Mouse (Mus musculus): ENCODE measurements around the gene Suds3. TPM values are rescaled to one million over a fixed set of nuclear protein-coding genes. Genes with fewer than 3 reads are reported as not detected.

Gene Suds3
- polyA plus RNA-seq, 1 experiment: 45.1 TPM

DNA sequence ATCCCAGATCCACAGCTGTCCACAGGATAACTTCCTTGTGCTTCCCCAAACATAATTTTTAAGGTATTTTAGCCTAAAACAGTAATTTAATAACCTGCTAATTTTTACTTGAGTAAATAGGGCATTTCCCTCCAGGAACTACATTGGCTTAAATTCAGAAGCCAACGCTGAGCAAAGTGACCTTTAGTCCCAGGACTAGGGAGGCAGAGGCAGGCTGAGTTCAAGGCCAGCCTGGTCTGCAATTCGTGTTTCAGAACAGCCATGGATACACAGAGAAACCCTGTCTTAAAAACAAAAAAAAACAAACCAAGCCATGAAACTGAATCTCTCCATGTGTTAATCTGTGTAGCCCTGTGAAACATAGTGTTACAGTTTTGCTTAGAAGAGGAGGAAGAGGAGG is 747 bp upstream of the Suds3 start:
- 76% methylated on average over 2 of the region's 2 CpGs for WGBS
- Histone ChIP-seq H3K36me3 (ENCODE audit: control insufficient read depth, insufficient read depth, low read length) (peaks cover under 1% of the 10 kb centered on the region; the same call in 1 of the 2 replicates), H3K4me3 (ENCODE audit: extremely low read depth, insufficient read depth, insufficient read length) (no peak overlapping the region), H3K27me3 (ENCODE audit: control insufficient read depth, insufficient read depth, low read length) (no peaks in the 10 kb centered on the region; the same call in 1 of the 2 replicates), H3K4me1 (ENCODE audit: control insufficient read depth, insufficient read depth, insufficient read length) (no peaks in the 10 kb centered on the region; the same call in 1 of the 2 replicates), H3K27ac (ENCODE audit: insufficient read depth, low read length) (no peak overlapping the region)
- no peak for TF ChIP-seq CTCF (IDR thresholded peaks at IDR 0.05; ENCODE audit: extremely low read depth, insufficient read depth, insufficient read length, insufficient replicate concordance)
- no peak for TF ChIP-seq POLR2A (IDR thresholded peaks at IDR 0.05; ENCODE audit: low read depth, low read length)
- no peak for DNase-seq (ENCODE audit: low read depth in 1 of 2, low spot score in 2 of 2)

DNA sequence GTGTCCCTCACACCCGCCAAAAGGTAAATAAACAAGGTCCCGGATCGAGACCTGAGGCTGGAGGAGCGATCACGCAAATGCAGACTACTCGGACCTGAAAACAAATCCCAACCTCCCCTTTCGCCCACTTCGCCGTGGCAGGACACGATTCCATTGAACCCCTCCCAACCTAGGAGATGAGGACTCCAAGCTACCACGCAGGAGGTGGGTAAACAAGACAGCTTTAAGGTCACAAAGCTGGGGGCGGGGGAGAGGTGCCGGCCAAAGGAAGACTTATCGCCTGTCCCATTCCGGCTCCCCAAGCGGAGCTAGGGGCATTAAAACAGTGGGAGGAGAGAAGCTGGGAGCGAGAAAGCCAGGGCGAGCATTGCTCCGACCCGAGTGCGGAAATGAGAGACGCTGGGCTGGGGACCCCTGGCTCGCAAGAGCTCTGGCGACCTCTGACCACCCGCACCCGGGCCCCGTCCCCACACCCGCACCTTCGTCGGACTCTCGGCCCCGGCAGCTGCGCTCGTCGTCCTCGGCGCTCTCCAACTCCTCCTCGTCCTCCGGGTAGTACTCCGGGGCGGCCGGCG is 633 bp downstream of the Suds3 start:
- 1% methylated on average over 41 of the region's 43 CpGs for WGBS
- peak overlapping the region; percentile 68 for H3K27ac ChIP-seq (ENCODE audit: insufficient read depth, low read length)
- TF ChIP-seq CTCF (IDR thresholded peaks at IDR 0.05; ENCODE audit: extremely low read depth, insufficient read depth, insufficient read length, insufficient replicate concordance) (no peak), POLR2A (IDR thresholded peaks at IDR 0.05; ENCODE audit: low read depth, low read length) (no peak)
- peaks cover 4% of the 10 kb centered on the region for H3K36me3 ChIP-seq (ENCODE audit: control insufficient read depth, insufficient read depth, low read length)
- peak in 1 of 2 experiments; percentile 33 for DNase-seq (ENCODE audit: low read depth in 1 of 2, low spot score in 2 of 2)
- peak overlapping the region; percentile 81 for H3K4me3 ChIP-seq (ENCODE audit: extremely low read depth, insufficient read depth, insufficient read length)
- no peaks in the 10 kb centered on the region for H3K27me3 ChIP-seq (ENCODE audit: control insufficient read depth, insufficient read depth, low read length)
- no peaks in the 10 kb centered on the region; the same call in 1 of the 2 replicates for H3K4me1 ChIP-seq (ENCODE audit: control insufficient read depth, insufficient read depth, insufficient read length)

DNA sequence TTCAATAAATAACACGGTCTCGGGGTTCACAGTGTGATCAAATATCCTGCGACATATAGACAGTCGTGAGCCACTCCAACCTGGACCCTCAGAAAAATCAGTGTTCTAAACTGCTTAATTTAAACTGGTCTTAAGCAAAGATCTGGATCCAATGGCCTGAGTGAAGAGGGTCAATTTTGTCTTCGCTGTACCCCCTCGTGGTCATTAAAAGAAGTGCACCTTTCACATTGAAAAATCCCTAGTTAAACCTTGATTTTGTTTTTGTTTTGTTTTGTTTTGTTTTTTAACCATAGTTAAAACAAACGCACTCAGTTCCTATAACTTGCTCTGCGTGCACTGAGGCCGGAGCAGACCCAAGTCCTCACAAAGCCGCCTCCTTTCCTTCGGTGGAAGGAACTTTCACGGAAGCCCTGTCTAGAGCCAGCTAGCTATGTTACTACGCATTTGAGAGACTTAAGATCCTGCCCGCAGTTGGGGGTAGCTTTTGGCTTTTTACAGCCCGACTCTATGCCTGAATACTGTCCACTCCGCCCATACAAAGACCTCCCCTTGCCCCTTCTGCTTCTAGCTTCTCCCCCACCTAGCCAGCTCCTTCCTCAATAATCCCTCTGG is 1.2 kb downstream of the Suds3 start:
- DNase-seq (ENCODE audit: low read depth in 1 of 2, low spot score in 2 of 2): no peak
- no peak for TF ChIP-seq CTCF (IDR thresholded peaks at IDR 0.05; ENCODE audit: extremely low read depth, insufficient read depth, insufficient read length, insufficient replicate concordance)
- no peaks in the 10 kb centered on the region; the same call in 1 of the 2 replicates for H3K4me1 ChIP-seq (ENCODE audit: control insufficient read depth, insufficient read depth, insufficient read length)
- H3K27me3 ChIP-seq (ENCODE audit: control insufficient read depth, insufficient read depth, low read length): no peaks in the 10 kb centered on the region
- peak overlapping the region; percentile 81 for H3K4me3 ChIP-seq (ENCODE audit: extremely low read depth, insufficient read depth, insufficient read length)
- H3K27ac ChIP-seq (ENCODE audit: insufficient read depth, low read length): peak overlapping the region; percentile 68
- 8% methylated on average over 16 of the region's 16 CpGs for WGBS
- H3K36me3 ChIP-seq (ENCODE audit: control insufficient read depth, insufficient read depth, low read length): peaks cover 5% of the 10 kb centered on the region

DNA sequence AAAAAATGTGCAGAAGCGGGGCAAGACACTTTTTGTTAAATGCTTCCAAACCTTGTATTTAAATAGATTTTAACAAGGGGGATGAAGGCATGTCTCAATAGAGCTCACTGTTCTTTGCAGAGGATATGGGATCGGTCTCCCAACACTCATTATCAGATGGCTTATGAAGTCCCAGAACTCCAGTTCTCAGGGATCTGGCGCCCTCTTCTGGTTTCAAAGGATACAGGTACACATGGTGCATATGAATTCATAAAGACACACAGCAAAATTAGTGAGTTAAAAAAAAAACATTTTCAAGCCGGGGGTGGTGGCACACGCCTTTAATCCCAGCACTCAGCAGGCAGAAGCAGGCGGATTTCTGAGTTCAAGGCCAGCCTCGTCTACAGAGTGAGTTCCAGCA is 2.6 kb downstream of the Suds3 start:
- WGBS: 93% methylated on average over 7 of the region's 7 CpGs
- DNase-seq (ENCODE audit: low read depth in 1 of 2, low spot score in 2 of 2): no peak
- TF ChIP-seq CTCF (IDR thresholded peaks at IDR 0.05; ENCODE audit: extremely low read depth, insufficient read depth, insufficient read length, insufficient replicate concordance) (no peak), POLR2A (IDR thresholded peaks at IDR 0.05; ENCODE audit: low read depth, low read length) (no peak)
- no peak overlapping the region for H3K27ac ChIP-seq (ENCODE audit: insufficient read depth, low read length)
- peaks cover 12% of the 10 kb centered on the region for H3K36me3 ChIP-seq (ENCODE audit: control insufficient read depth, insufficient read depth, low read length)
- no peaks in the 10 kb centered on the region for H3K27me3 ChIP-seq (ENCODE audit: control insufficient read depth, insufficient read depth, low read length)
- H3K4me3 ChIP-seq (ENCODE audit: extremely low read depth, insufficient read depth, insufficient read length): no peak overlapping the region
- H3K4me1 ChIP-seq (ENCODE audit: control insufficient read depth, insufficient read depth, insufficient read length): no peaks in the 10 kb centered on the region

DNA sequence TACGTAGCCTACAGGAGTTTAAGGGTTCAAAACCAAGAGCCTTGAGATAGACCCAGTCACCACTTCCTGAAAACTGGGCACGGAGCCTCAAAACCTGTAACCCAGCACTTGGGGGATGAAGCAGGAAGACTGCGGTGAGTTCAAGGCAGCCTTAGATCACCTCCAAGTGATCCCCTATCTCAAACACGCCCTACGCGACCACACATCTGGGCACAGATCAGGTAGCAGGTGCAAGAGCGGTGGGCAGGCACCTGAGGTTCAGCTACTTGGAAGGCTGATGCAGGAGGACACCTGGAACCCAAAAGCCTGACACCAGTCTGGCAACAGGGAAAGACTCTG is 4.2 kb downstream of the Suds3 start:
- Histone ChIP-seq H3K27me3 (ENCODE audit: control insufficient read depth, insufficient read depth, low read length) (no peaks in the 10 kb centered on the region), H3K4me3 (ENCODE audit: extremely low read depth, insufficient read depth, insufficient read length) (no peak overlapping the region), H3K4me1 (ENCODE audit: control insufficient read depth, insufficient read depth, insufficient read length) (no peaks in the 10 kb centered on the region), H3K36me3 (ENCODE audit: control insufficient read depth, insufficient read depth, low read length) (peaks cover 20% of the 10 kb centered on the region), H3K27ac (ENCODE audit: insufficient read depth, low read length) (no peak overlapping the region)
- WGBS: 77% methylated on average over 7 of the region's 7 CpGs
- no peak for DNase-seq (ENCODE audit: low read depth in 1 of 2, low spot score in 2 of 2)
- TF ChIP-seq CTCF (IDR thresholded peaks at IDR 0.05; ENCODE audit: extremely low read depth, insufficient read depth, insufficient read length, insufficient replicate concordance) (no peak), POLR2A (IDR thresholded peaks at IDR 0.05; ENCODE audit: low read depth, low read length) (no peak)

DNA sequence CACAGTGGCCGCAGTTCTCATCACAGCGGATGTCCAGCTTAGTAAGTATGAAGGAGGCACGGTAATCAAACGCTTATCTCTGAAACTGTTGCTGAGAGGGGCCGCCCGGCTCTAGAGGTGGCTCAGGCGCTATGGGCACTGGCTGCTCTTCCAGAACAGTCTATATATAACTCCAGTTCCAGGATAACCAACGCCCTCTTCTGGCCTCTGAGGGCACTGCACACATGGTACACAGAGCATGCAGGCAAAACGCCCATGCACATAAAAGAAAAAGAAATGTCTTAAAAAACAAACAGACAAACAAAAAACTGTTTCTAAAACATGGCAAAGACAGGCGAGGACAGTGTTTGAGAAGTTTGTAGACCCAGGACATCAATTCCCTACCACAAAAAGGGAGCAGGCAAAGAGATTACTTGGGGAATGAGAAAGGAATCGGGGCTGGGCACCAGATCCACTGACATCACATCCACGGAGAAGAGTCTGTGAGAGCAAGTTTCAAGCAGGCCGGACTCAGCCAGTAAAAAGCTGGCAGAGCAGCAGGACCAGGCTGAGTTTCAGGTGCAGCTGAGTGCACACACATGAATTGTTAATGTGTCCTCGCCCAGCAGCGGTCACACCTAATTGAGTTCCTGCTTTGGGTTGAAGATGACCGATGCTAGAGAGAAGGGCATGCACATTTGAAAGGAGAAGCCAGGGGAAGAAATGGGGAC is 4.7 kb downstream of the Suds3 start:
- WGBS: 93% methylated on average over 16 of the region's 16 CpGs
- no peak overlapping the region for H3K27ac ChIP-seq (ENCODE audit: insufficient read depth, low read length)
- H3K4me3 ChIP-seq (ENCODE audit: extremely low read depth, insufficient read depth, insufficient read length): no peak overlapping the region
- peaks cover 24% of the 10 kb centered on the region for H3K36me3 ChIP-seq (ENCODE audit: control insufficient read depth, insufficient read depth, low read length)
- no peaks in the 10 kb centered on the region for H3K27me3 ChIP-seq (ENCODE audit: control insufficient read depth, insufficient read depth, low read length)
- no peaks in the 10 kb centered on the region for H3K4me1 ChIP-seq (ENCODE audit: control insufficient read depth, insufficient read depth, insufficient read length)
- TF ChIP-seq POLR2A (IDR thresholded peaks at IDR 0.05; ENCODE audit: low read depth, low read length) (no peak), CTCF (IDR thresholded peaks at IDR 0.05; ENCODE audit: extremely low read depth, insufficient read depth, insufficient read length, insufficient replicate concordance) (no peak)
- DNase-seq (ENCODE audit: low read depth in 1 of 2, low spot score in 2 of 2): no peak

DNA sequence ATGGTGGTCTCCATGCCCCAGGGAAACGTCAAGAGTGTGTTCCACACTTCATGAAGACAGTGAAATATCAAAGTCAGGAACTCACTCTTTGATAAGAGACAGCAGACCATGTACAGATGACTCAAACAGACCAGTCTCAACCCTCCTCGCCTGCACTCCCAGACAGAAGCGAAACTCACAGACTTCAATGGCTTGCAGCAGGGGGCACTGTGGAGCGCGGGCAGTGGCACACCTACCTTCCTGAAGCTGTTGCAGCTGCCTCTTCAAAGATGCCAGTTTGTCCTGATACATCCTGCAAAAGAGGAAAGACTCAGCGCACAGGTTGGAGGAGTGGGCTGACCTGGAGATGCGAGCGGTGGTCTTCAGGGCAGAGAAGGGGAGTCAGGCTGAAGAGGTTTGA is 6.4 kb downstream of the Suds3 start:
- no peak overlapping the region for H3K27ac ChIP-seq (ENCODE audit: insufficient read depth, low read length)
- TF ChIP-seq POLR2A (IDR thresholded peaks at IDR 0.05; ENCODE audit: low read depth, low read length) (no peak), CTCF (IDR thresholded peaks at IDR 0.05; ENCODE audit: extremely low read depth, insufficient read depth, insufficient read length, insufficient replicate concordance) (peak; percentile 39; the same call in 1 of the 2 replicates)
- no peak overlapping the region for H3K4me3 ChIP-seq (ENCODE audit: extremely low read depth, insufficient read depth, insufficient read length)
- peak in 1 of 2 experiments; percentile 24 for DNase-seq (ENCODE audit: low read depth in 1 of 2, low spot score in 2 of 2)
- 87% methylated on average over 8 of the region's 8 CpGs for whole genome bisulfite sequencing
- H3K4me1 ChIP-seq (ENCODE audit: control insufficient read depth, insufficient read depth, insufficient read length): no peaks in the 10 kb centered on the region
- H3K36me3 ChIP-seq (ENCODE audit: control insufficient read depth, insufficient read depth, low read length): peaks cover 38% of the 10 kb centered on the region
- H3K27me3 ChIP-seq (ENCODE audit: control insufficient read depth, insufficient read depth, low read length): no peaks in the 10 kb centered on the region
